Mouse (Mus musculus): Measurements from ENCODE around the gene Gm49388.

DNA sequence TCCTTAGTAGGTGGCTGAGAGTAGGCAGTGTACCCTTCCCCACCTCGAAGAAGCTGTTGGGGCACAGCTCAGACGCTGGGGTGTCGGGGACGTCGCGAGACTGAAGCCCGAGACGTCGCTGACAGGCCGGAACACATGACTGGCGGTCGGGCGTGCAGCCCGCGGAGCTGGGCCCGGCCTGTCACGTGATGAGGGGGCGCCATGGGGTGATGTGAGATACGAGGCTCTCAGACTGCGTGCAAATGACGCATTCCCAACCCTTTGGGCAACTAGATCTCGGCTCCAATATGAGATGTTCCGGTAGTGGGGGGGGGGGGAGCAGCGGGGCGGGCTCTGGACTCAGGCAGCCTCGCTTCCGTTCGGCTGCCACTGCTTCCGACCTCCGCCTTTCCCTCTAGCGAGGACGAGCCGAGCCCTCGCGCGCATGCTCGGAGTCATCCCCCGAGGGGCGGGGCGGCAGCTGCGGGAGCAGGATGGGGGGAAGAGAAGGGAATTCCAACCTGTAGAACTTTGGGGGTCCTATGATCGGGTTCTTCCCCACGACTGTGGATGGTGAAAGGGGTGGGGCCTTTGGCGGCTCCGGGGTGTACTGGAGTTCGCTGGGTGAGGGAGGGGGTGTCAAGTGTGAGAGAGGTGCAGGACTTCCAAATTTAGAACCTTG is 56.1 kb downstream of the Gm49388 start:
- TF ChIP-seq TAL1 (IDR thresholded peaks at IDR 0.05; ENCODE audit: low read length) (no peak), GATA1 (IDR thresholded peaks at IDR 0.05; ENCODE audit: low read length) (no peak)

Measured in erythroblast, embryonic 14.5 days (primary cell).